Mouse (Mus musculus) forebrain, embryonic 14.5 days (tissue): ENCODE results near the gene Dydc2. TPM values are rescaled to one million over a fixed set of nuclear protein-coding genes. Genes with fewer than 3 reads are reported as not detected.
"Not testable (repeated sequence)": the region's sequence is repeated elsewhere in the genome, so short reads cannot be mapped to it uniquely, and the experiment has no call there.

ENCODE experiments used
- ATAC-seq: fragments of 200-750 bp; cut with Nextera tagmentation; 2 replicates; pipeline ENCODE4 v1.8.0; 2017; ENCODE audit warnings: mild to moderate bottlenecking, moderate library complexity
- DNase-seq: peaks from one replicate; pipeline ENCODE4 v3.0.0-alpha.2; 2015; ENCODE audit warnings: low spot score
- H3K27ac ChIP-seq: fragments of 300-500 bp; sonication (generic); 2 replicates; pipeline ENCODE4 v1.5.1; 2014; ENCODE audit warnings: low read depth, mild to moderate bottlenecking, control low read depth, low read length, moderate library complexity
- H3K27me3 ChIP-seq: fragments of 300-500 bp; sonication (generic); replicated peaks from 2 replicates; pipeline ENCODE4 v1.6.1; 2014; ENCODE audit warnings: low read length, control low read depth, mixed read lengths; ENCODE audit not compliant: control insufficient read depth, insufficient read depth
- H3K36me3 ChIP-seq: fragments of 300-500 bp; sonication (generic); 2 replicates; pipeline ENCODE4 v1.6.1; 2014; ENCODE audit warnings: low read length, control low read depth; ENCODE audit not compliant: control insufficient read depth, insufficient read depth
- H3K4me1 ChIP-seq: fragments of 300-500 bp; sonication (generic); 2 replicates; pipeline ENCODE4 v1.6.1; 2014; ENCODE audit warnings: antibody characterized with exemption, low read length, control low read depth; ENCODE audit not compliant: control insufficient read depth, insufficient read depth
- H3K4me2 ChIP-seq: fragments of 300-500 bp; sonication (generic); 2 replicates; pipeline ENCODE4 v1.6.1; 2014; ENCODE audit warnings: mild to moderate bottlenecking, control low read depth, low read length
- H3K4me3 ChIP-seq: fragments of 300-500 bp; sonication (generic); 2 replicates; pipeline ENCODE4 v1.5.1; 2014; ENCODE audit warnings: low read depth, low read length, control low read depth
- H3K9ac ChIP-seq: fragments of 300-500 bp; sonication (generic); 2 replicates; pipeline ENCODE4 v1.6.1; 2014; ENCODE audit warnings: mild to moderate bottlenecking, low read length, control low read depth, moderate library complexity
- H3K9me3 ChIP-seq: fragments of 300-500 bp; sonication (generic); replicated peaks from 2 replicates; pipeline ENCODE4 v1.6.1; 2016; ENCODE audit warnings: low read length, control low read depth, mixed read lengths; ENCODE audit not compliant: control insufficient read depth
- WGBS: fragments of 180-500 bp; shearing (Covaris S2); extraction: QIAGEN DNeasy Blood & Tissue Kit; methylation state at CpG from one replicate; pipeline ENCODE4 v1.1.7; 2014; 5-methylcytosine and 5-hydroxymethylcytosine counted together
- polyA plus RNA-seq: library from polyadenylated mRNA; unstranded; fragments of >200 nt; fragmentation: Nextera tagmentation; extraction: Ambion mirVana; gene quantifications from 2 replicates; pipeline ENCODE4 v1.2.1, GENCODE M21; 2014

Gene Dydc2
- polyA plus RNA-seq, 1 experiment from 2014 or later = 0.58 TPM

GRCm38 (mm10) chr14:41065168-41065567 is 3.8 kb downstream of the Dydc2 start:
- Histone ChIP-seq H3K9ac (no peak overlapping the region), H3K9me3 (no peaks in the 10 kb centered on the region), H3K36me3 (no peaks in the 10 kb centered on the region), H3K4me1 (no peaks in the 10 kb centered on the region), H3K4me2 (no peak overlapping the region), H3K27me3 (no peaks in the 10 kb centered on the region), H3K27ac (no peak overlapping the region), H3K4me3 (no peak overlapping the region)
- DNase-seq = no peak
- ATAC-seq = no peak
- 71% methylated on average over 2 of the region's 2 CpGs for WGBS

GRCm38 (mm10) chr14:41053190-41053589 is 15.8 kb downstream of the Dydc2 start:
- H3K9ac ChIP-seq, ATAC-seq, DNase-seq, H3K27ac ChIP-seq, H3K27me3 ChIP-seq, H3K9me3 ChIP-seq, H3K4me1 ChIP-seq, H3K4me2 ChIP-seq, H3K4me3 ChIP-seq, H3K36me3 ChIP-seq: not testable (repeated sequence)
- 84% methylated on average over 3 of the region's 4 CpGs for WGBS

GRCm38 (mm10) chr14:41052481-41052880 is 16.5 kb downstream of the Dydc2 start:
- 80% methylated on average over 5 of the region's 5 CpGs for WGBS
- H3K27ac ChIP-seq = no peak overlapping the region

GRCm38 (mm10) chr14:41050471-41050870 is 18.5 kb downstream of the Dydc2 start:
- H3K36me3 ChIP-seq = no peaks in the 10 kb centered on the region
- H3K4me3 ChIP-seq = no peak overlapping the region
- H3K27ac ChIP-seq = no peak overlapping the region
- H3K4me2 ChIP-seq = no peak overlapping the region
- H3K9me3 ChIP-seq = no peaks in the 10 kb centered on the region; the same call in 1 of the 2 replicates
- no peak for DNase-seq
- H3K9ac ChIP-seq = no peak overlapping the region
- H3K4me1 ChIP-seq = no peaks in the 10 kb centered on the region
- H3K27me3 ChIP-seq = no peaks in the 10 kb centered on the region
- no peak for ATAC-seq
- whole genome bisulfite sequencing = 82% methylated on average over 6 of the region's 6 CpGs

More at GRCm38 (mm10) chr14:41052481-41052880, 16.5 kb downstream of the Dydc2 start:
- H3K36me3 ChIP-seq = no peaks in the 10 kb centered on the region
- no peak for DNase-seq
- no peaks in the 10 kb centered on the region for H3K27me3 ChIP-seq
- no peak overlapping the region for H3K4me2 ChIP-seq
- no peak overlapping the region for H3K4me3 ChIP-seq
- H3K9me3 ChIP-seq = no peaks in the 10 kb centered on the region; the same call in 1 of the 2 replicates
- H3K9ac ChIP-seq = no peak overlapping the region
- no peak for ATAC-seq
- H3K4me1 ChIP-seq = no peaks in the 10 kb centered on the region

GRCm38 (mm10) chr14:41047402-41047801 is 21.6 kb downstream of the Dydc2 start:
- no peaks in the 10 kb centered on the region for H3K4me1 ChIP-seq
- no peak overlapping the region for H3K4me3 ChIP-seq
- H3K4me2 ChIP-seq = no peak overlapping the region
- WGBS = 79% methylated on average over 2 of the region's 2 CpGs
- no peaks in the 10 kb centered on the region for H3K27me3 ChIP-seq
- no peak overlapping the region for H3K9ac ChIP-seq
- DNase-seq (no peak), ATAC-seq (no peak)
- H3K27ac ChIP-seq = no peak overlapping the region
- no peaks in the 10 kb centered on the region; the same call in 1 of the 2 replicates for H3K9me3 ChIP-seq
- H3K36me3 ChIP-seq = no peaks in the 10 kb centered on the region

- Histone ChIP-seq H3K9ac (no peak overlapping the region), H3K27ac (no peak overlapping the region), H3K36me3 (no peaks in the 10 kb centered on the region), H3K4me1 (no peaks in the 10 kb centered on the region), H3K4me2 (no peak overlapping the region), H3K27me3 (no peaks in the 10 kb centered on the region), H3K9me3 (no peaks in the 10 kb centered on the region), H3K4me3 (no peak overlapping the region)
- DNase-seq (peak; percentile 69), ATAC-seq (peak; percentile 69)
- 36% methylated on average over 6 of the region's 6 CpGs for WGBS
These were observed 33.7 kb downstream of the Dydc2 start for GRCm38 (mm10) chr14:41035146-41035798.

GRCm38 (mm10) chr14:41033135-41034110 is 35.6 kb downstream of the Dydc2 start:
- Histone ChIP-seq H3K27ac (no peak overlapping the region), H3K4me2 (no peak overlapping the region), H3K4me3 (no peak overlapping the region), H3K36me3 (no peaks in the 10 kb centered on the region), H3K4me1 (no peaks in the 10 kb centered on the region), H3K9me3 (no peaks in the 10 kb centered on the region), H3K27me3 (no peaks in the 10 kb centered on the region), H3K9ac (no peak overlapping the region)
- 55% methylated on average over 13 of the region's 13 CpGs for WGBS
- DNase-seq = peak; percentile 92
- ATAC-seq = peak; percentile 67

GRCm38 (mm10) chr14:41030989-41031513 is 38.0 kb downstream of the Dydc2 start:
- Histone ChIP-seq H3K4me3 (no peak overlapping the region), H3K4me1 (no peaks in the 10 kb centered on the region), H3K36me3 (no peaks in the 10 kb centered on the region), H3K4me2 (no peak overlapping the region), H3K27ac (no peak overlapping the region), H3K9ac (no peak overlapping the region), H3K9me3 (no peaks in the 10 kb centered on the region), H3K27me3 (no peaks in the 10 kb centered on the region)
- 88% methylated on average over 6 of the region's 6 CpGs for WGBS
- ATAC-seq (no peak), DNase-seq (no peak)
